Mouse (Mus musculus) v-Abl transformed pro-B cells (cell line): ENCODE data around the gene Natd1.

Experiments used
- in situ Hi-C, 2 experiments: fragments of 400-800 bp; cut with MboI; formaldehyde crosslinking; loops; one replicate each; pipeline ENCODE4 v1.15.1; 2025; ENCODE audit not compliant: unreplicated experiment in 2 of 2

Natd1 gene

GRCm38 (mm10) chr11:60856587-60856986, 58.0 kb downstream of the Natd1 start:
- in situ Hi-C loops: no loop called here
